Mouse (Mus musculus) forebrain, postnatal 0 days (tissue): Measurements from ENCODE around the gene Ccz1. TPM values are rescaled to one million over a fixed set of nuclear protein-coding genes. Genes with fewer than 3 reads are reported as not detected.

Source experiments
- ATAC-seq: fragments of 200-750 bp; cut with Nextera tagmentation; 2 replicates; pipeline ENCODE4 v1.8.0; 2017; ENCODE audit warnings: mild to moderate bottlenecking, moderate library complexity
- DNase-seq: peaks from one replicate; pipeline ENCODE4 v3.0.0-alpha.2; 2015
- H3K27ac ChIP-seq: fragments of 300-500 bp; sonication (generic); 2 replicates; pipeline ENCODE4 v1.5.1; 2014; ENCODE audit warnings: low read depth, mild to moderate bottlenecking, antibody characterized with exemption, low read length, moderate library complexity, mixed read lengths
- H3K27me3 ChIP-seq: fragments of 300-500 bp; sonication (generic); 2 replicates; pipeline ENCODE4 v1.6.1; 2014; ENCODE audit warnings: mild to moderate bottlenecking, low read length, mixed read lengths; ENCODE audit not compliant: insufficient read depth
- H3K36me3 ChIP-seq: fragments of 300-500 bp; sonication (generic); 2 replicates; pipeline ENCODE4 v1.6.1; 2014; ENCODE audit warnings: mild to moderate bottlenecking, moderate library complexity; ENCODE audit not compliant: insufficient read depth
- H3K4me1 ChIP-seq: fragments of 300-500 bp; sonication (generic); 2 replicates; pipeline ENCODE4 v1.6.1; 2014; ENCODE audit warnings: antibody characterized with exemption; ENCODE audit not compliant: insufficient read depth
- H3K4me2 ChIP-seq: fragments of 300-500 bp; sonication (generic); 2 replicates; pipeline ENCODE4 v1.6.1; 2014; ENCODE audit warnings: low read depth, mild to moderate bottlenecking, moderate library complexity
- H3K4me3 ChIP-seq: fragments of 300-500 bp; sonication (generic); 2 replicates; pipeline ENCODE4 v1.5.1; 2014; ENCODE audit warnings: low read depth, low read length, mixed read lengths
- H3K9ac ChIP-seq: fragments of 300-500 bp; sonication (generic); 2 replicates; pipeline ENCODE4 v1.6.1; 2014; ENCODE audit warnings: mild to moderate bottlenecking
- H3K9me3 ChIP-seq: fragments of 300-500 bp; sonication (generic); 2 replicates; pipeline ENCODE4 v1.6.1; 2016; ENCODE audit warnings: low read length
- CTCF ChIP-seq: sonication (generic); IDR thresholded peaks from 2 replicates; pipeline ENCODE4 v1.5.1; 2016; ENCODE audit warnings: antibody characterized with exemption, control low read depth, low read depth
- WGBS: fragments of 180-500 bp; shearing (Covaris S2); extraction: QIAGEN DNeasy Blood & Tissue Kit; methylation state at CpG from one replicate; pipeline ENCODE4 v1.1.7; 2014; 5-methylcytosine and 5-hydroxymethylcytosine counted together
- polyA plus RNA-seq: library from polyadenylated mRNA; unstranded; fragments of >200 nt; fragmentation: Nextera tagmentation; extraction: Ambion mirVana; gene quantifications from 2 replicates; pipeline ENCODE4 v1.2.1, GENCODE M21; 2015
- total RNA-seq: library from RNA; depleted of rRNA; stranded (reverse); fragments of >200 nt; gene quantifications from 2 replicates; pipeline ENCODE4 v1.2.3, GENCODE M21; 2014; rRNA removed

The Ccz1 gene
- total and polyA plus RNA-seq, 2 experiments from 2014 or later, result 80.4 to 80.5 TPM

DNA sequence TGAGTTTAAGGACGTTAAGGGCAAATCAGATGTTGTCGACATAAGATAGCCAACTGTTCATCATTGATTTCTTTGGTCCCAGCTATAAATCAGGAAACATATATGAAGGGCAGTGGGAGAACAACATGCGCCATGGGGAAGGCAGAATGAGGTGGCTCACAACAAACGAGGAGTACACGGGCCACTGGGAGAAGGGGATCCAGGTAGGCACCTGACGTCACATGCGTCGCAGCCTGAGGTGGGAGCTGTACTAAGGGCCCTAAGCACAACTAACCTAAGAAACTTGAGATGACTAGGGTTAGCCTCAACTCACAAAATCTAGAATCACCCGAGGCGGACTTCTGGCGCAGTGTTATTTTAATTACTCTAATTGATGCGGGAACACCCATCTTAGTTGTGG, 66.3 kb downstream of the Ccz1 start:
- Histone ChIP-seq H3K27ac (no peak overlapping the region), H3K4me1 (peaks cover 8% of the 10 kb centered on the region), H3K4me2 (no peak overlapping the region), H3K9ac (no peak overlapping the region), H3K27me3 (no peaks in the 10 kb centered on the region), H3K4me3 (no peak overlapping the region), H3K36me3 (no peaks in the 10 kb centered on the region), H3K9me3 (no peaks in the 10 kb centered on the region)
- 90% methylated on average over 12 of the region's 12 CpGs for whole genome bisulfite sequencing
- DNase-seq (no peak), ATAC-seq (no peak)
- no peak for TF ChIP-seq CTCF

- Histone ChIP-seq H3K27me3 (no peaks in the 10 kb centered on the region), H3K36me3 (no peaks in the 10 kb centered on the region), H3K4me2 (0 out of 2 replicates have a peak overlapping the region, but pooled peaks have one; percentile 21), H3K4me1 (peaks cover 8% of the 10 kb centered on the region), H3K27ac (peak overlapping the region; percentile 90), H3K9me3 (no peaks in the 10 kb centered on the region), H3K4me3 (no peak overlapping the region), H3K9ac (no peak overlapping the region)
- TF ChIP-seq CTCF, result no peak
- WGBS, result 67% methylated on average over 14 of the region's 14 CpGs
- ATAC-seq, result peak; percentile 93
- DNase-seq, result peak; percentile 87
Measured at GRCm38 (mm10) chr5:143943231-143944125, 71.2 kb downstream of the Ccz1 start.

GRCm38 (mm10) chr5:143941588-143941987, 73.1 kb downstream of the Ccz1 start:
- ATAC-seq, result no peak
- Histone ChIP-seq H3K27ac (no peak overlapping the region), H3K36me3 (no peaks in the 10 kb centered on the region), H3K9me3 (no peaks in the 10 kb centered on the region), H3K4me2 (no peak overlapping the region), H3K27me3 (no peaks in the 10 kb centered on the region), H3K9ac (no peak overlapping the region), H3K4me3 (no peak overlapping the region), H3K4me1 (peaks cover 8% of the 10 kb centered on the region)
- DNase-seq, result no peak
- 22% methylated on average over 10 of the region's 10 CpGs for WGBS
- no peak for TF ChIP-seq CTCF

Other genes with a start within 250 kb of the Ccz1 start
- gene Eif2ak1, start 197.1 kb downstream of the Ccz1 start, total RNA-seq, result 27.5 and 28.0 TPM in 2 replicates
- 31.7 and 36.8 TPM in 2 replicates for gene Eif2ak1, start 197.1 kb downstream of the Ccz1 start, polyA plus RNA-seq
- not detected in 2 replicates for gene Ankrd61, start 117.2 kb downstream of the Ccz1 start, total RNA-seq
- gene Ankrd61, start 117.2 kb downstream of the Ccz1 start, polyA plus RNA-seq, result 0.13 TPM in 1 of 2 replicates, not detected in the other
- 41.8 and 53.1 TPM in 2 replicates for gene Aimp2, start 105.0 kb downstream of the Ccz1 start, total RNA-seq
- gene Aimp2, start 105.0 kb downstream of the Ccz1 start, polyA plus RNA-seq, result 86.9 and 88.9 TPM in 2 replicates
- 19.6 and 28.4 TPM in 2 replicates for gene Pms2, start 104.9 kb downstream of the Ccz1 start, total RNA-seq
- 14.5 and 19.5 TPM in 2 replicates for gene Pms2, start 104.9 kb downstream of the Ccz1 start, polyA plus RNA-seq
- gene Gm42421, start 86.7 kb downstream of the Ccz1 start, total RNA-seq, result 1.2 and 3.0 TPM in 2 replicates
- 0.50 and 1.2 TPM in 2 replicates for gene Gm42421, start 86.7 kb downstream of the Ccz1 start, polyA plus RNA-seq
- gene Rsph10b, start 81.8 kb downstream of the Ccz1 start, total RNA-seq, result 3.4 and 3.8 TPM in 2 replicates
- gene Rsph10b, start 81.8 kb downstream of the Ccz1 start, polyA plus RNA-seq, result 2.3 and 4.3 TPM in 2 replicates
- gene Ocm, start 11.8 kb upstream of the Ccz1 start, total RNA-seq, result not detected in 2 replicates
- 0.98 TPM in 1 of 2 replicates, not detected in the other for gene Ocm, start 11.8 kb upstream of the Ccz1 start, polyA plus RNA-seq
- gene Lmtk2, start 85.6 kb upstream of the Ccz1 start, total RNA-seq, result 56.2 and 63.9 TPM in 2 replicates
- gene Lmtk2, start 85.6 kb upstream of the Ccz1 start, polyA plus RNA-seq, result 6.1 and 7.4 TPM in 2 replicates
- 0.77 TPM in 1 of 2 replicates, not detected in the other for gene Bhlha15, start 175.4 kb upstream of the Ccz1 start, total RNA-seq
- 0.11 TPM in 1 of 2 replicates, not detected in the other for gene Bhlha15, start 175.4 kb upstream of the Ccz1 start, polyA plus RNA-seq
- 55.9 and 57.7 TPM in 2 replicates for gene Tecpr1, start 208.7 kb upstream of the Ccz1 start, total RNA-seq
- gene Tecpr1, start 208.7 kb upstream of the Ccz1 start, polyA plus RNA-seq, result 25.5 and 32.7 TPM in 2 replicates
- gene Bri3, start 229.6 kb upstream of the Ccz1 start, total RNA-seq, result 17.6 and 26.5 TPM in 2 replicates
- 138 and 151 TPM in 2 replicates for gene Bri3, start 229.6 kb upstream of the Ccz1 start, polyA plus RNA-seq